Mouse (Mus musculus) midbrain, postnatal 0 days (tissue): Measurements from ENCODE around the gene Lzts3. TPM values are rescaled to one million over a fixed set of nuclear protein-coding genes. Genes with fewer than 3 reads are reported as not detected.

ENCODE experiments used
- ATAC-seq: fragments of 200-750 bp; cut with Nextera tagmentation; 2 replicates; pipeline ENCODE4 v1.8.0; 2017; ENCODE audit warnings: moderate number of reproducible peaks, mild to moderate bottlenecking, moderate TSS enrichment, moderate library complexity; ENCODE audit not compliant: low FRiP score
- DNase-seq: peaks from one replicate; pipeline ENCODE4 v3.0.0-alpha.2; 2015; ENCODE audit warnings: low spot score
- H3K27ac ChIP-seq: fragments of 300-500 bp; sonication (generic); 2 replicates; pipeline ENCODE4 v1.5.1; 2014; ENCODE audit warnings: low read depth, mild to moderate bottlenecking, low read length, mixed read lengths
- H3K27me3 ChIP-seq: fragments of 300-500 bp; sonication (generic); 2 replicates; pipeline ENCODE4 v1.6.1; 2014; ENCODE audit warnings: low read length, control low read depth, mixed read lengths; ENCODE audit not compliant: insufficient read depth
- H3K36me3 ChIP-seq: fragments of 300-500 bp; sonication (generic); 2 replicates; pipeline ENCODE4 v1.6.1; 2014; ENCODE audit warnings: low read length, control low read depth, mixed read lengths; ENCODE audit not compliant: insufficient read depth
- H3K4me1 ChIP-seq: fragments of 300-500 bp; sonication (generic); 2 replicates; pipeline ENCODE4 v1.6.1; 2014; ENCODE audit warnings: mild to moderate bottlenecking, control low read depth, antibody characterized with exemption, low read length, mixed read lengths; ENCODE audit not compliant: insufficient read depth
- H3K4me2 ChIP-seq: fragments of 300-500 bp; sonication (generic); 2 replicates; pipeline ENCODE4 v1.6.1; 2014; ENCODE audit warnings: low read depth, mild to moderate bottlenecking, low read length, mixed read lengths; ENCODE audit not compliant: poor library complexity, severe bottlenecking
- H3K4me3 ChIP-seq: fragments of 300-500 bp; sonication (generic); 2 replicates; pipeline ENCODE4 v1.5.1; 2014; ENCODE audit warnings: low read depth, mild to moderate bottlenecking, low read length, moderate library complexity
- H3K9ac ChIP-seq: fragments of 300-500 bp; sonication (generic); replicated peaks from 2 replicates; pipeline ENCODE4 v1.6.1; 2014; ENCODE audit warnings: mild to moderate bottlenecking, low read length, moderate library complexity, mixed read lengths; ENCODE audit not compliant: poor library complexity, severe bottlenecking
- H3K9me3 ChIP-seq: fragments of 300-500 bp; sonication (generic); 2 replicates; pipeline ENCODE4 v1.6.1; 2016; ENCODE audit warnings: low read length, control low read depth
- CTCF ChIP-seq: IDR thresholded peaks from 2 replicates; pipeline ENCODE4 v1.5.1; 2016; ENCODE audit warnings: antibody characterized with exemption, mild to moderate bottlenecking
- WGBS: fragments of 180-500 bp; shearing (Covaris S2); extraction: QIAGEN DNeasy Blood & Tissue Kit; methylation state at CpG from one replicate; pipeline ENCODE4 v1.1.7; 2014; 5-methylcytosine and 5-hydroxymethylcytosine counted together
- polyA plus RNA-seq: library from polyadenylated mRNA; unstranded; fragments of >200 nt; fragmentation: Nextera tagmentation; extraction: Ambion mirVana; gene quantifications from 2 replicates; pipeline ENCODE4 v1.2.1, GENCODE M21; 2015
- total RNA-seq: library from RNA; depleted of rRNA; stranded (reverse); fragments of >200 nt; gene quantifications from 2 replicates; pipeline ENCODE4 v1.2.3, GENCODE M21; 2014; rRNA removed

Gene Lzts3
- total and polyA plus RNA-seq, 2 experiments from 2014 or later, result 18.8 to 76.6 TPM

GRCm38 (mm10) chr2:130586016-130586415 is 56.6 kb downstream of the Lzts3 start:
- TF ChIP-seq CTCF, result no peak
- Histone ChIP-seq H3K9ac (no peak overlapping the region), H3K4me1 (no peaks in the 10 kb centered on the region), H3K27me3 (peaks cover 18% of the 10 kb centered on the region), H3K27ac (no peak overlapping the region), H3K4me2 (no peak overlapping the region), H3K36me3 (peaks cover 10% of the 10 kb centered on the region), H3K9me3 (no peaks in the 10 kb centered on the region), H3K4me3 (no peak overlapping the region)
- DNase-seq (no peak), ATAC-seq (no peak)
- WGBS, result 89% methylated on average over 6 of the region's 6 CpGs

GRCm38 (mm10) chr2:130583902-130584560 is 58.6 kb downstream of the Lzts3 start:
- no peak overlapping the region for H3K27ac ChIP-seq
- WGBS, result 78% methylated on average over 10 of the region's 10 CpGs
- H3K36me3 ChIP-seq, result no peaks in the 10 kb centered on the region
- H3K9ac ChIP-seq, result no peak overlapping the region
- ATAC-seq (no peak), DNase-seq (no peak)
- 0 out of 2 replicates have a peak, but pooled peaks cover 11% of the 10 kb centered on the region for H3K4me1 ChIP-seq
- TF ChIP-seq CTCF, result no peak
- no peaks in the 10 kb centered on the region for H3K9me3 ChIP-seq
- H3K27me3 ChIP-seq, result peaks cover 37% of the 10 kb centered on the region
- no peak overlapping the region for H3K4me3 ChIP-seq
- no peak overlapping the region for H3K4me2 ChIP-seq

Other genes starting within 250 kb of the Lzts3 start
- 25.4 and 26.2 TPM in 2 replicates for gene Cpxm1, start 245.2 kb downstream of the Lzts3 start, total RNA-seq
- 32.4 and 35.3 TPM in 2 replicates for gene Cpxm1, start 245.2 kb downstream of the Lzts3 start, polyA plus RNA-seq
- gene Gm28372, start 237.6 kb downstream of the Lzts3 start, total RNA-seq, result not detected in 2 replicates
- 0.15 TPM in 1 of 2 replicates, not detected in the other for gene Gm28372, start 237.6 kb downstream of the Lzts3 start, polyA plus RNA-seq
- gene 1700020A23Rik, start 237.5 kb downstream of the Lzts3 start, total RNA-seq, result not detected in 2 replicates
- 0.93 TPM in 1 of 2 replicates, not detected in the other for gene 1700020A23Rik, start 237.5 kb downstream of the Lzts3 start, polyA plus RNA-seq
- gene Tmem239, start 236.3 kb downstream of the Lzts3 start, total RNA-seq, result not detected in 2 replicates
- 0.12 TPM in 1 of 2 replicates, not detected in the other for gene Tmem239, start 236.3 kb downstream of the Lzts3 start, polyA plus RNA-seq
- 81.2 and 83.6 TPM in 2 replicates for gene Vps16, start 218.5 kb downstream of the Lzts3 start, total RNA-seq
- gene Vps16, start 218.5 kb downstream of the Lzts3 start, polyA plus RNA-seq, result 86.6 and 89.9 TPM in 2 replicates
- gene Pced1a, start 218.1 kb downstream of the Lzts3 start, total RNA-seq, result 27.5 and 28.8 TPM in 2 replicates
- gene Pced1a, start 218.1 kb downstream of the Lzts3 start, polyA plus RNA-seq, result 12.0 and 12.3 TPM in 2 replicates
- gene Ptpra, start 192.5 kb downstream of the Lzts3 start, total RNA-seq, result 120 and 147 TPM in 2 replicates
- gene Ptpra, start 192.5 kb downstream of the Lzts3 start, polyA plus RNA-seq, result 139 and 144 TPM in 2 replicates
- 54.7 and 60.5 TPM in 2 replicates for gene Mrps26, start 79.1 kb downstream of the Lzts3 start, total RNA-seq
- gene Mrps26, start 79.1 kb downstream of the Lzts3 start, polyA plus RNA-seq, result 128 and 131 TPM in 2 replicates
- 0.94 and 2.5 TPM in 2 replicates for gene Oxt, start 66.6 kb downstream of the Lzts3 start, total RNA-seq
- 5.0 and 24.0 TPM in 2 replicates for gene Oxt, start 66.6 kb downstream of the Lzts3 start, polyA plus RNA-seq
- gene Avp, start 60.2 kb downstream of the Lzts3 start, total RNA-seq, result 10.7 and 12.2 TPM in 2 replicates
- 145 and 317 TPM in 2 replicates for gene Avp, start 60.2 kb downstream of the Lzts3 start, polyA plus RNA-seq
- gene Fastkd5, start 12.8 kb downstream of the Lzts3 start, total RNA-seq, result 7.9 and 8.4 TPM in 2 replicates
- gene Fastkd5, start 12.8 kb downstream of the Lzts3 start, polyA plus RNA-seq, result 5.9 and 7.4 TPM in 2 replicates
- gene Ubox5, start 12.8 kb downstream of the Lzts3 start, total RNA-seq, result 6.0 and 6.8 TPM in 2 replicates
- 5.1 and 5.5 TPM in 2 replicates for gene Ubox5, start 12.8 kb downstream of the Lzts3 start, polyA plus RNA-seq
- gene Ddrgk1, start 21.9 kb upstream of the Lzts3 start, total RNA-seq, result 24.4 and 36.0 TPM in 2 replicates
- gene Ddrgk1, start 21.9 kb upstream of the Lzts3 start, polyA plus RNA-seq, result 88.6 and 90.4 TPM in 2 replicates
- 140 and 160 TPM in 2 replicates for gene Itpa, start 24.8 kb upstream of the Lzts3 start, total RNA-seq
- 126 and 130 TPM in 2 replicates for gene Itpa, start 24.8 kb upstream of the Lzts3 start, polyA plus RNA-seq
- 0.16 and 0.33 TPM in 2 replicates for gene Slc4a11, start 54.7 kb upstream of the Lzts3 start, total RNA-seq
- 0.42 and 0.56 TPM in 2 replicates for gene Slc4a11, start 54.7 kb upstream of the Lzts3 start, polyA plus RNA-seq